Mouse (Mus musculus) kidney, adult 9 months (tissue): ENCODE measurements around the gene Saxo2.
A peak's percentile ranks its signal among the peaks of the same experiment; 100 is the strongest.

ENCODE experiments used
- DNase-seq: peaks from one replicate; pipeline ENCODE4 v3.0.0; 2022

The Saxo2 gene

DNA sequence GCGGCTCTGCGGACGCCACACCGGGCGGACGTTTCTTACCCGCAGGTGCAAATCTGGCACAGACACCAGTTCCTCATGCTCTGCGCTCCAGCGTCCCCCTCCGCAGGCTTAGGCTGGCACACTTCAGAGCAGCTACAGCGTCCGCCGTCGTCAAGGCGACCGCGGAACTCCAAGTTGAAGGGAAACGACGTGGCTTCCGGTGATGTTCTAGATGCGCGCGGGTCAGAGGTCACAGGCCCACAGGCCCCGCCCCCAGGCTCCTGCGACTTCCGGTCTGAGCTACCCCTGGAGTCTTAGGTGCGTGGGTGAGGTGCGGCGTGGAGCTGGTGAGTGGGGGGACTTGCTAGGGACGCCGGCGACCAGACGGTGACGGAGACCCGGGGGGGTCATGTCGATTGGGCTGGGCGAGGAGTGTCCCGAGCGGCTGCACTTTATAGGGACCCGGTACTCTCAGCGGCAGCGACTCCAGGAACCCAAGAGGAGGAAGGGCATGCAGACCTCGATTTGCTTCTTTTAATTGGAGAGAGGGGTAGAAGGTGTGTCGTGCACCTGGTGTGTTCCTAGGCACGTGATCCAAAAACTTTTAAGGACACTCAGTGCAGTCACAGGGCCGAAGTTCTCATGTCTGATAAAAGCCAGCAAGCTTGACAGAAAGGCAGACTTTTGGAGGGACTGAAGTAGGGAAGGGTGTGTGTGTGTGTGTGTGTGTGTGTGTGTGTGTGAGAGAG is at the start of gene Saxo2, which contains the start of gene Efl1:
TSS of gene Saxo2 (minus strand) at position 176 of the 728 bp plus-strand sequence.
TSS of gene Efl1 (plus strand) at position 262 of the 728 bp plus-strand sequence.
- DNase-seq: peak; percentile 98

DNA sequence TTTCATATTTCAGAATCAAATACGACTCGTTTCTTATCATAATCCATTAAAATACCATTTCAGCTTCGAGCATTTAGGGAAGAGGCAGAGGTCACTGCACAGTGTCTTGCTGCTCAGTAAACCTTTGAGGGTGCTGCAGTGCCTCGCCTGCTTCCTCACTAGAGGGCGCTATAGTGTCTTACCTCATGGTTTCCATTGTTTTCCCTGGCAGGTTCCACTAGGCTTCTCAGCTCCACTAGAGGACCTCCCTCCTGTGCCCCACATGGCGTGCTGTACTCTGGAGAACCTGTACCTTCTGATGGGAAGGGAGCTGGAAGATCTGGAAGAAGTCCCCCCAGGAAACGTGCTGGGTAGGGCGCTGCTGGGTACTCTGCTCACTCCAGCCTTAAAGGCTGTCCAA is 49.3 kb upstream of the Saxo2 start:
- peak; percentile 7 for DNase-seq

GRCm38 (mm10) chr7:82691021-82691738 is 42.9 kb upstream of the Saxo2 start:
- DNase-seq: no peak

GRCm38 (mm10) chr7:82688736-82689135 is 40.4 kb upstream of the Saxo2 start:
- DNase-seq: peak; percentile 4

GRCm38 (mm10) chr7:82679901-82680300 is 31.6 kb upstream of the Saxo2 start:
- no peak for DNase-seq

GRCm38 (mm10) chr7:82676834-82677233 is 28.5 kb upstream of the Saxo2 start:
- DNase-seq: no peak

- DNase-seq: no peak
These were observed 27.7 kb upstream of the Saxo2 start for GRCm38 (mm10) chr7:82676001-82676400.

- no peak for DNase-seq
These were observed 16.3 kb upstream of the Saxo2 start for GRCm38 (mm10) chr7:82664604-82665003.

GRCm38 (mm10) chr7:82649081-82649445 is 735 bp upstream of the Saxo2 start:
- no peak for DNase-seq

- DNase-seq: no peak
These were observed 419 bp downstream of the Saxo2 start for GRCm38 (mm10) chr7:82647909-82648308.

- DNase-seq: no peak
These were observed 1.1 kb downstream of the Saxo2 start for GRCm38 (mm10) chr7:82647183-82647582.

DNA sequence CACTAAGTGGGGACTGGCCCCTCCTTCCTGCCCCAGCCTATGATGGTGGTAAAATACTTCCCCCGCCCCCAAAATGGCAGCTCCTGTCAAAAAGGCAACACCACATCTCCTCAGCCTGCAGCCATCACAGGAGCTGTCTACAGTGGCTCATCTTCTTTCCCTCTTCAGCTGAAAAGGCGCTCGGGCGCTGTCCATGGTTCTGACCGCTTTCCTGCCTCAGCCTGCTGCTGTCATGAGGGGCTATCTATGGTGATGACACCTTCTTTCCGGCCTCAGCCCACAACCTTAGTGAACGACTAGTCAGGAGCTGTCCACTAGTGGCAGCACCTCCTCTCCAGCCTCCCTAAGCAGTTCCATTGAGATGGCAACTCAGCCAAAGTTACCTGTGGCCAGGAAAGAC is 23.0 kb downstream of the Saxo2 start:
- peak; percentile 26 for DNase-seq

GRCm38 (mm10) chr7:82609629-82610028 is 38.7 kb downstream of the Saxo2 start:
- DNase-seq: no peak

GRCm38 (mm10) chr7:82605425-82605824 is 42.9 kb downstream of the Saxo2 start:
- no peak for DNase-seq

GRCm38 (mm10) chr7:82602008-82602407 is 46.3 kb downstream of the Saxo2 start:
- no peak for DNase-seq

GRCm38 (mm10) chr7:82590931-82591330 is 57.4 kb downstream of the Saxo2 start:
- no peak for DNase-seq
